1 mouse cellular context compared by ENCODE assay signal in genomic region chr4:126468925-126469324, GRCm38 (mm10).
A peak's percentile ranks its signal among the peaks of the same experiment; 100 is the strongest.
TF ChIP-seq lines count a peak whose summit lies in the region.

No protein-coding gene starts in this region.

TF ChIP-seq in MEL, 35 proteins besides CTCF, POLR2A, EP300 and RAD21 (continued from another document):
- no peak for TF ChIP-seq TBP (IDR thresholded peaks at IDR 0.05; ENCODE audit: low read depth, low read length)
- no peak for TF ChIP-seq POLR2AphosphoS2 (IDR thresholded peaks at IDR 0.05; ENCODE audit: low read length)
- no peak for TF ChIP-seq KAT2A (conservative IDR thresholded peaks at IDR 0.05; ENCODE audit: low read depth, low read length)
- TF ChIP-seq ZC3H11A (IDR thresholded peaks at IDR 0.05; ENCODE audit: low read depth, low read length), result no peak
- TF ChIP-seq TAL1 (IDR thresholded peaks at IDR 0.05; ENCODE audit: low read length), result peak; percentile 89
- TF ChIP-seq MAFK (IDR thresholded peaks at IDR 0.05; ENCODE audit: borderline replicate concordance, low read depth, low read length), result no peak
- TF ChIP-seq GABPA (IDR thresholded peaks at IDR 0.05; ENCODE audit: low read depth, low read length), result no peak
- no peak for TF ChIP-seq ELF1 (IDR thresholded peaks at IDR 0.05; ENCODE audit: low read depth, low read length)
- no peak for TF ChIP-seq USF1 (IDR thresholded peaks at IDR 0.05; ENCODE audit: low read depth, low read length)
